Mouse (Mus musculus) heart, embryonic 12.5 days (tissue): ENCODE data around the gene Lgi4. TPM values are rescaled to one million over a fixed set of nuclear protein-coding genes. Genes with fewer than 3 reads are reported as not detected.
A peak's percentile ranks its signal among the peaks of the same experiment; 100 is the strongest.

Experiments used
- ATAC-seq: fragments of 200-750 bp; cut with Nextera tagmentation; 2 replicates; pipeline ENCODE4 v1.8.0; 2017; ENCODE audit warnings: moderate TSS enrichment, moderate library complexity; ENCODE audit not compliant: insufficient number of reproducible peaks, low FRiP score
- H3K27ac ChIP-seq: fragments of 300-500 bp; sonication (generic); 2 replicates; pipeline ENCODE4 v1.5.1; 2016; ENCODE audit warnings: mild to moderate bottlenecking, moderate library complexity; ENCODE audit not compliant: poor library complexity, severe bottlenecking
- H3K27me3 ChIP-seq: fragments of 300-500 bp; sonication (generic); replicated peaks from 2 replicates; pipeline ENCODE4 v1.6.1; 2016; ENCODE audit warnings: mild to moderate bottlenecking, moderate library complexity
- H3K36me3 ChIP-seq: fragments of 300-500 bp; sonication (generic); 2 replicates; pipeline ENCODE4 v1.6.1; 2016; ENCODE audit warnings: mild to moderate bottlenecking, moderate library complexity
- H3K4me1 ChIP-seq: fragments of 300-500 bp; sonication (generic); replicated peaks from 2 replicates; pipeline ENCODE4 v1.6.1; 2016; ENCODE audit warnings: mild to moderate bottlenecking
- H3K4me2 ChIP-seq: fragments of 300-500 bp; sonication (generic); 2 replicates; pipeline ENCODE4 v1.6.1; 2016; ENCODE audit warnings: mild to moderate bottlenecking, moderate library complexity
- H3K4me3 ChIP-seq: fragments of 300-500 bp; sonication (generic); 2 replicates; pipeline ENCODE4 v1.5.1; 2016; ENCODE audit warnings: mild to moderate bottlenecking
- H3K9ac ChIP-seq: fragments of 300-500 bp; sonication (generic); 2 replicates; pipeline ENCODE4 v1.6.1; 2016; ENCODE audit warnings: mild to moderate bottlenecking, moderate library complexity
- H3K9me3 ChIP-seq: fragments of 300-500 bp; sonication (generic); replicated peaks from 2 replicates; pipeline ENCODE4 v1.6.1; 2016; ENCODE audit warnings: mild to moderate bottlenecking, moderate library complexity
- WGBS: fragments of 180-500 bp; shearing (Covaris S2); methylation state at CpG from one replicate; pipeline ENCODE4 v1.1.7; 2016; 5-methylcytosine and 5-hydroxymethylcytosine counted together
- polyA plus RNA-seq: library from polyadenylated mRNA; unstranded; fragments of >200 nt; fragmentation: Nextera tagmentation; extraction: Ambion mirVana; gene quantifications from 2 replicates; pipeline ENCODE4 v1.2.1, GENCODE M21; 2016

Gene Lgi4
- polyA plus RNA-seq, 1 experiment from 2014 or later = 0.14 TPM

DNA sequence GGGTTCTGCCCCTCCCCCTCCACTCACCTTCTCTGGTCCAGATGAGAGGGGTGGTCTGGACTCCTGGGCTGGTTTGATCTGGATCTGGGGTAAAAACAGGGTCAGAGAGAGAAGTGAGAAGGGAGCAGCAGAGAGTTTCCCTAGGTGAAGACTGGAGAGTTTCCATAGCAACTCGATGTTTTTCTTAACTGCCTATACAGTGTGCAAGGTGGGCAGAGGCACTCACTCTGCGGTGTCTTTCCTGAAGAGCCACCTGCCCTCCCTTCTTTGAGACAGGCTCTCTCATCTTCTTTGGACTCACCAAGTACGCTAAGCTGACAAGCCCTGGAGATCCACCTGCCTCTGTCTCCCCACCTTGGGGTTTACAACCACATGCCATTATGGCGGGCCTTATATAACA lies 20.1 kb upstream of the Lgi4 start:
- Histone ChIP-seq H3K27ac (no peak overlapping the region), H3K9ac (no peak overlapping the region), H3K27me3 (peaks cover 45% of the 10 kb centered on the region), H3K36me3 (no peaks in the 10 kb centered on the region; the same call in 1 of the 2 replicates), H3K4me2 (no peak overlapping the region), H3K4me1 (peaks cover 5% of the 10 kb centered on the region), H3K9me3 (no peaks in the 10 kb centered on the region; the same call in 1 of the 2 replicates), H3K4me3 (no peak overlapping the region)
- no peak for ATAC-seq
- WGBS = 78% methylated on average over 4 of the region's 4 CpGs

DNA sequence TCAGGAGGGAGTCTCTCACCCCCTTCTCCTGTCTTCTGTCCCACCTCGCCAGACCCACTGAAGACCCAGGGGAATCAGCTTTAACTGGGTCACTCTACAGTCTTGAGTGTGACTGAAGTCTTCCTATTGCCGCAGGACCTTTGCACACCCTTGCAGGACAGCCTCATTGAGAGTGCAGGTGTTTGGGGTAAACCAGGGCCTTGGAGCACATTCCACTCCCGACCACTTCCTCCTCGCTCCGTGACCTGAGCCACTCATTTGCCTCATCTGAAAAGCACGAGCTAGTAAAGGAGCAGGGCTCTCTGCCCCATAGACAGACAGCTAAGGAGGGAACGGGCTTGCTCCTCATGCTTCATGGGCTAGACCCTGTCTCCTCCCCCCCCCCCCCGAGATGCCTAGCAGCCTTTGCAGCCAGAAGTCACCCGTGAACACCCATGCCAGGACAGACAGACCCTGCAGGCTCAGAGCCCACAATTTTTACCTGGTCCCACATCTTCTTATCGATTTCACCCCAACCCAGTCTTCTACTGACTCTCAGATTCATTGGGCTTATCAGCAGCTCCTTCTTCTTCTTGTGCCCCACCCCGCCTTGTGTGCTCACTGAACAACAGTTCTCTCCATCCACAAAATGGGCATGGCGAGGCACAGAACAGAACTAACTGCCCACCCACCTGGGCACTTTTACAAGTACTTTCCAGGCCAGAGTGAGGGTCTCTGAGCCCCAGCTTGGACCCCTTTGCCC lies 18.7 kb upstream of the Lgi4 start:
- H3K9me3 ChIP-seq = no peaks in the 10 kb centered on the region; the same call in 1 of the 2 replicates
- H3K27ac ChIP-seq = no peak overlapping the region
- peak overlapping the region; percentile 61 for H3K4me2 ChIP-seq
- H3K36me3 ChIP-seq = no peaks in the 10 kb centered on the region; the same call in 1 of the 2 replicates
- peaks cover 59% of the 10 kb centered on the region for H3K27me3 ChIP-seq
- no peak for ATAC-seq
- H3K4me3 ChIP-seq = no peak overlapping the region
- WGBS = 73% methylated on average over 12 of the region's 12 CpGs
- H3K4me1 ChIP-seq = peaks cover 5% of the 10 kb centered on the region; the same call in 1 of the 2 replicates
- no peak overlapping the region for H3K9ac ChIP-seq

DNA sequence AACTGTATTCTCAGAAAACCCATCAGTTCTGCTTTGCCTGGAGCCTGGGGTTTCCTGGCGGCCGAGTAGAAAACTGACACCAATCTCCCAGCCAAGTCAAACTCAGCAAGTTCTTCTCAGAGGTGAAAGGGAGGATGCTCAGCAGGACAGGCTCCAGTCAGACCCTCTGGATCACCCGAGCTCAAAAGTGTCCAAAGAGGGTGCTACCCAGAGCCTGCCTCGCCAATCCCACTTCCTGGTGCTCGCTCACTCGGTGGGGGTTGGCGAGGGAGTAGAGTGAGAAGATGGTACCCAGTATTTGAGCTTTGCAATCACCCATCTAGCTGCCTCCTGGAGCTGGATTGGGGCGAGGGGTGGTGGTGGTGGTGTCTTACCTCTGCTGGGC lies 18.1 kb upstream of the Lgi4 start:
- Histone ChIP-seq H3K27ac (no peak overlapping the region), H3K9ac (no peak overlapping the region), H3K36me3 (no peaks in the 10 kb centered on the region; the same call in 1 of the 2 replicates), H3K27me3 (peaks cover 61% of the 10 kb centered on the region), H3K4me3 (peak overlapping the region; percentile 42; the same call in 1 of the 2 replicates), H3K4me2 (peak overlapping the region; percentile 61), H3K4me1 (peaks cover 5% of the 10 kb centered on the region; the same call in 1 of the 2 replicates), H3K9me3 (no peaks in the 10 kb centered on the region; the same call in 1 of the 2 replicates)
- no peak for ATAC-seq
- 30% methylated on average over 8 of the region's 8 CpGs for WGBS

DNA sequence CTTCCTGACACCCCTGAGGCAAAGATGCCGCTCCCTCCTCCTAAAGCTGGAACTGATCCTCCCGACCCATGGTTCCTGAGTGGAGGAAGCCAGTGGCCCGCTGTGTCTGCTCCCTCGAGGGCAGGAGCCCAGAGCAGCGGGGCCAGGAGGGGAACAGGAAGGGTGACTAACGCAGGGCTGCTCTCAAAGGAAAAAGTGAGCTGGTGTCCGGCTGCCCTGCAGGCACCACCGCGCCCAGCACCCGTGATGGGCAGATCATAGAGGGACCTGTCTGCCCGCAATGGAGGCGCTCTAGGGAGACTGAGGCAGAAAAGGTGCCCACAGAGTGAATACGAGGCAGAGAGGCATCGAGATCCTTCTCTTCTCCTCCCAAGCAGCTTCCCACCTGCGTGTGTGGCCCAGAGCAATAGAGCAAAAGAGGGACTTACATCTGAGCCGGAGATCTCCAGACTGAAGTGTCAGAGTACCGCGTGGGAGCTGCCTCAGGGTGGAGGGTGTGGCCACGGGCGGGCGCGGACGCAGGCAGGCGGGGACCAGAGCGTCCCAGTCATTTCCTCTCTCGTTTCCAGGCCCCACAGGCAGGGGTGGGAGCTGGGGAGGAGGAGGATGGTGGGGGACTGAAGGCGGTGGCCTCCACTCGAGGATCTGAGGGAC lies 17.4 kb upstream of the Lgi4 start:
- WGBS = 3% methylated on average over 28 of the region's 28 CpGs
- Histone ChIP-seq H3K4me1 (peaks cover 5% of the 10 kb centered on the region; the same call in 1 of the 2 replicates), H3K27me3 (peaks cover 62% of the 10 kb centered on the region), H3K9ac (peak overlapping the region; percentile 50), H3K9me3 (no peaks in the 10 kb centered on the region; the same call in 1 of the 2 replicates), H3K27ac (peak overlapping the region; percentile 23; the same call in 1 of the 2 replicates), H3K4me3 (peak overlapping the region; percentile 42), H3K36me3 (no peaks in the 10 kb centered on the region; the same call in 1 of the 2 replicates), H3K4me2 (peak overlapping the region; percentile 61)
- peak; percentile 60 for ATAC-seq

DNA sequence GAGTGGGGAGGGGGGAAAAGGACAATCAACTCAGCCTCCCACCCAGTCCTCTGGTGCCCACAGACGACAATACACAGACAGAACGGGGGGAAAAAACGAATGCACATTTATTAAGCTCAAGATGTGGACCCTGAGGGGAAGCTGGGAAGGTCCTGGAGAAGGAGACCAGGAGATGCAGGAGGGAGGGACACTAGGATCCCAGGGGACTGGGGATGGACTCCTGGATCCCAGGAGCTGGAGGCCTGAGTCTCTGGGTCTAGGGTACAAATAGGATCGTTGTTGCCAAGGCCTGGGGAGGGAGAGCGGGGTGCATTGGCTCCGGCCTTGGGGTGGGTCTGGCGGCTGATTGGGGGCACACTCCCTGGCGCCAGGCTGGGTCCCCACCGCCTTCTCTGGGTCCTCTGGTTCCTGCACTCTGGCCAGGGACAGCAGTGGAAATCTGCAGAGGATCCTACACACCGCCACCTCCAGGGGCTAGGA lies 16.7 kb upstream of the Lgi4 start, which contains the start of gene Fxyd5:
Fxyd5 (minus strand) TSS at position 51 of the 480 bp plus-strand sequence.
- Histone ChIP-seq H3K27me3 (peaks cover 68% of the 10 kb centered on the region), H3K9ac (peak within 1 kb of the TSS; percentile 50), H3K27ac (peak within 1 kb of the TSS; percentile 23; the same call in 1 of the 2 replicates), H3K36me3 (no peaks in the 10 kb centered on the region; the same call in 1 of the 2 replicates), H3K9me3 (no peaks in the 10 kb centered on the region; the same call in 1 of the 2 replicates), H3K4me3 (peak within 1 kb of the TSS; percentile 42), H3K4me2 (peak within 1 kb of the TSS; percentile 61), H3K4me1 (peaks cover 5% of the 10 kb centered on the region; the same call in 1 of the 2 replicates)
- no peak for ATAC-seq
- WGBS = 28% methylated on average over 10 of the region's 10 CpGs

DNA sequence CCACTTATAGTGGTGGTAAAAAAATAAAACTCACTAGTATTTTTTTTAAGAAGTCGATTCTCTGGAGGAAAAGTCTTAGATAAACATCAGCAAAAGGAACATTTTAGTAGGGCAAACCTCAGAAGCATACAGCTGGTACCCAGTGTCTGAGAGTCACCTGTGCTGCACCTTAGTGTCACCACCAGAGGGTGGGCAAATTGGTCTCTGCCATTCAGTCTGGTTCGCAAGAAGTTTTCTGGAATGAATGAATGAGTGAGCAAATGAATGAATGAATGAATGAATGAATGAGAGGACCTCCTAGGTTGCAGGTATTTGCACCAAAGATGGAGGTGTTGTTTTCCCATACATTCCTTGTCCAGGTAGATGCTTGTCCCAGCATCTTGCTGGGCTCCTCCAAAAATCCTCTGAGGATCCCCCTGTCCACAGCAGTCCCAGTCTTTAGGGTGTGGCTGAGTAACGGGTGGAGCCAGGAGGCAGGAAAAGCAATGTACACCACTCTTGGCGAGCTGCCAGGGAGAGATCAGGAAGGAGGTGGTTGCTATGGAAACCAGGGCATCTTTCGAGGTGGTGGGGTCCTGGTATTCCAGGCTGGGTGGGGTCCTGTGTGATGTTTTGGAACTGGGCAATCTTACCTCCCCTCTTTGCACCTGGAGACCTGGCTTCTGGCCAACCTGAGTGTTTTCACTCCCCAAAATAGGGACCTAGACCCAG lies 9.9 kb upstream of the Lgi4 start:
- H3K4me2 ChIP-seq = no peak overlapping the region
- H3K4me1 ChIP-seq = peaks cover 50% of the 10 kb centered on the region
- WGBS = 29% methylated on average over 5 of the region's 5 CpGs

DNA sequence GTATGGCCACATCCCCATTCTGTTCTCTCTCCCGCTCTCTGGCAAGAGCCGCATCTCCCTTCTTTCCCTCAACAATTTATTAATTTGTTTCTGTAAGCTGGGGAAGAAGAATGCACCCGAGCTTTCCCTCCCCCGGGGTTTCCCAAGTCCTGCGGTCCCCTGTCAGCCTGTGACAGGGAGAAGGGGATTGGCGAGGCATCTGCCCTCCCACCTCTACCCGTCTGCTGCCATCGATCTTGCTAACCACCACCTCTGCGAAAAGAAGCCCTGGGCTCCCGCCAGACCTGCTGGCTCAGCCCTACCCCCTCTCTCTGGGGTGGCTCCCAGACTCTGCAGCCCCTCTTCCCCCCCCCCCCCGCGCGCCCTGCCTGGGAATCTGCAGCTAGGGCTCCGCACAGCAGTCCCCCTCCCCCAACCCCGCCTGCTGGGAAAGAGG lies 9.3 kb upstream of the Lgi4 start:
- peaks cover 61% of the 10 kb centered on the region for H3K27me3 ChIP-seq
- WGBS = 5% methylated on average over 11 of the region's 15 CpGs
- peak; percentile 9; the same call in 1 of the 2 replicates for ATAC-seq
- H3K36me3 ChIP-seq = no peaks in the 10 kb centered on the region
- peak overlapping the region; percentile 53 for H3K4me2 ChIP-seq
- H3K4me3 ChIP-seq = peak overlapping the region; percentile 20; the same call in 1 of the 2 replicates
- no peaks in the 10 kb centered on the region for H3K9me3 ChIP-seq
- peaks cover 56% of the 10 kb centered on the region for H3K4me1 ChIP-seq
- H3K27ac ChIP-seq = no peak overlapping the region
- H3K9ac ChIP-seq = no peak overlapping the region

More for the DNA sequence above, 9.9 kb upstream of the Lgi4 start:
- H3K9ac ChIP-seq = no peak overlapping the region
- H3K27me3 ChIP-seq = peaks cover 67% of the 10 kb centered on the region
- no peaks in the 10 kb centered on the region for H3K9me3 ChIP-seq
- H3K36me3 ChIP-seq = no peaks in the 10 kb centered on the region
- ATAC-seq = no peak
- H3K4me3 ChIP-seq = no peak overlapping the region
- H3K27ac ChIP-seq = no peak overlapping the region

DNA sequence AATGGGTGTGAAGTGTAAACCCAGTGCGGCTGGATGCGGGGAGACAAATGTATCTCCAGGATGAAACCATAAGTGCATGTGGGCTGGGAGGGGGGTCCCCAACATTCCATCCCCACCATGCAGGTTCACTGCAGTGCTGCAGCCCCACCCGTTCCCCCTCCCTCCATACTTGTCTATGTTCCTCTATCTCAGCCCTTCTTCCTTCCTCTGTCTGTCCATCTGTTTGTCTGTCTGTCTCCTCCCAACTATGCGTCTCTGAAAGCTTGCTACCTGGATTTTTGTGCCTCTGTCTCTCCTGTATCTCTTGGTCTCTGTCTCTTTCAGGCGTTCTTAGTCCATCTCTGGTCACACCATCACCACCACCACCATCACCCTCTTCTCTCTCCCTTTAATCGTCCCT lies 8.7 kb upstream of the Lgi4 start:
- Histone ChIP-seq H3K36me3 (no peaks in the 10 kb centered on the region), H3K27ac (no peak overlapping the region), H3K27me3 (peaks cover 55% of the 10 kb centered on the region), H3K9ac (no peak overlapping the region), H3K4me2 (peak overlapping the region; percentile 53; the same call in 1 of the 2 replicates), H3K9me3 (no peaks in the 10 kb centered on the region), H3K4me3 (no peak overlapping the region), H3K4me1 (peaks cover 62% of the 10 kb centered on the region)
- WGBS = 10% methylated on average over 6 of the region's 6 CpGs
- no peak for ATAC-seq

DNA sequence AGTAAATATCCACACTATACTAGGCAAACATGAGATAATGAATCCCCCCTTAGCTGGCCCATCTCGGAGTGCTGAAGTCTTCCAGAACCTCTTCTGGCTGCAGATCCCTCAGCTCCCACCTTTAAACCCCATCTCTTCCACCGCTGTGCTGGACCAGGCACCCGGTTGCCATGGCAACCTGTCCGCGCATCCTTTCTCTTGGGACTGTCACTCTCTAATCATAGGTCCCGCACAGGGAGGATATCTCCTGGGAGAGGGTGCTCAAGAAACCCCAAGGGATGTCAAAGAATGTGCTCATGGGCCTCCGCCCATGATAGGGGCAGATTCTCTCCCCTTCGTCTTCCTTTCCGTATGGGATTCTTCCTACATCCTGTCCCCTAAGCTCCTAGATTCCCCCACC lies 8.2 kb upstream of the Lgi4 start:
- H3K27ac ChIP-seq = no peak overlapping the region
- H3K4me3 ChIP-seq = peak overlapping the region; percentile 42
- peaks cover 53% of the 10 kb centered on the region for H3K27me3 ChIP-seq
- 6% methylated on average over 9 of the region's 9 CpGs for WGBS
- no peak for ATAC-seq
- no peaks in the 10 kb centered on the region for H3K9me3 ChIP-seq
- peaks cover 65% of the 10 kb centered on the region for H3K4me1 ChIP-seq
- 0 out of 2 replicates have a peak overlapping the region, but pooled peaks have one; percentile 58 for H3K9ac ChIP-seq
- H3K4me2 ChIP-seq = peak overlapping the region; percentile 75
- H3K36me3 ChIP-seq = no peaks in the 10 kb centered on the region

DNA sequence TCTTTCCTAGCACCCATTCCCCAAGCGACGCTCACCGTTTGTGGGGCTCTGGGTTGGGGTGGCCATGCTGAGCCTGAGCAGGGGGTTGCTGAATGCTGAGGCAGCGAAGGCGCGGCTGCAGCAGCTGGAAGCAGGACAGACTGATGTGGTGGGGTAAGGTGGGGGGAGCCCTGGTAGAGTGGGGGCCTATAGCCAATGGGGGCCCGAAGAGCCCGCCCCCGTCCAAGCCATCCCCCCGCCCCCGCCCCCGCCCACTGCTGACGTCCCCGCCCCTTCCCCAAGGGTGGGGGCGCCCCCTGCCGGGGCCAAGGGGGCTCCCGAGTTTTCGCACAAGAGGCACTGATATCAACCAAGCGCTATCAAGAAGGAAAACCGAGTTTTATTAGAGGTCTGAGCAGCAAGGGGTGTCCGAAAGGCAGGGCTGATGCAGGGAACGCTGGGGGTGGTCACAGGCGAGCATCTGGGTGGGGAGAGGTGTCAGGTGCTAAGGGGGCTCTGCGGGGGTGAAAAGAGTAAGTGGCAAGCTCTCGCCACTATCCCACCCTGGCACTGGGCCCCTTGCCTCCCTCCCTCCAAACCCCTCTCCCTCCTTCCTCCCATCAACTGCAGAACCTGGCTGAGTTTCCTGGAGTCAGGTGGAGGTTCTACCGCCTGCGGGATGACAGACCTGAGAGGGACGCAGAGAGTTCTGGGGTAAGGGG lies 7.7 kb upstream of the Lgi4 start, which contains the start of gene Fxyd7:
Fxyd7 (minus strand) TSS at position 147 of the 701 bp plus-strand sequence.
- peak within 1 kb of the TSS; percentile 58 for H3K9ac ChIP-seq
- WGBS = 3% methylated on average over 27 of the region's 28 CpGs
- peaks cover 68% of the 10 kb centered on the region for H3K4me1 ChIP-seq

More for the DNA sequence above, 7.7 kb upstream of the Lgi4 start, which contains the start of gene Fxyd7:
- H3K4me3 ChIP-seq = peak within 1 kb of the TSS; percentile 42
- H3K27me3 ChIP-seq = peaks cover 53% of the 10 kb centered on the region
- no peaks in the 10 kb centered on the region for H3K36me3 ChIP-seq
- H3K27ac ChIP-seq = no peak within 1 kb of the TSS
- ATAC-seq = no peak
- peak within 1 kb of the TSS; percentile 75 for H3K4me2 ChIP-seq
- H3K9me3 ChIP-seq = no peaks in the 10 kb centered on the region
